Mouse (Mus musculus) gastrocnemius, adult 2 months (tissue): ENCODE results near the gene Phf21b. TPM values are rescaled to one million over a fixed set of nuclear protein-coding genes. Genes with fewer than 3 reads are reported as not detected.

Experiments
- DNase-seq: peaks from one replicate; pipeline ENCODE4 v3.0.0; 2022
- H3K27ac ChIP-seq: fragments of 200-600 bp; 2 replicates; pipeline ENCODE4 v1.8.1; 2022; ENCODE audit warnings: mild to moderate bottlenecking
- H3K4me3 ChIP-seq: fragments of 200-600 bp; 2 replicates; pipeline ENCODE4 v1.8.1; 2022; ENCODE audit warnings: mild to moderate bottlenecking, moderate library complexity
- CTCF ChIP-seq: fragments of 200-600 bp; IDR thresholded peaks from 2 replicates; pipeline ENCODE4 v1.8.1; 2022; ENCODE audit warnings: antibody characterized with exemption, mild to moderate bottlenecking, moderate library complexity
- intact Hi-C: fragments of 180-260 bp; cut with DNase I; formaldehyde crosslinking; loops from one replicate; pipeline ENCODE4 v1.15.1; 2025
- total RNA-seq, 2 experiments: library from RNA; stranded (reverse); gene quantifications; 2 replicates each; pipeline ENCODE4 v1.2.3; 2021

The Phf21b gene
- total RNA-seq, 2 experiments from 2014 or later: 0.39 to 0.41 TPM

GRCm38 (mm10) chr15:84840560-84840959, 15.3 kb downstream of the Phf21b start:
- TF ChIP-seq CTCF: no peak
- intact Hi-C loops: no loop called here
- DNase-seq: no peak
- H3K27ac ChIP-seq: no peak overlapping the region
- no peak overlapping the region for H3K4me3 ChIP-seq

- TF ChIP-seq CTCF: no peak
- no peak overlapping the region for H3K4me3 ChIP-seq
- intact Hi-C loops: no loop called here
- H3K27ac ChIP-seq: no peak overlapping the region
- DNase-seq: no peak
Observed at GRCm38 (mm10) chr15:84839521-84839920, 16.3 kb downstream of the Phf21b start.

GRCm38 (mm10) chr15:84837896-84838295, 18.0 kb downstream of the Phf21b start:
- no peak for TF ChIP-seq CTCF
- intact Hi-C loops: no loop called here
- Histone ChIP-seq H3K27ac (no peak overlapping the region), H3K4me3 (no peak overlapping the region)
- no peak for DNase-seq

GRCm38 (mm10) chr15:84829416-84829815, 26.4 kb downstream of the Phf21b start:
- Histone ChIP-seq H3K4me3 (no peak overlapping the region), H3K27ac (no peak overlapping the region)
- intact Hi-C loops: no loop called here
- peak; percentile 85 for DNase-seq
- TF ChIP-seq CTCF: peak; percentile 29; the same call in 1 of the 2 replicates

- no peak for TF ChIP-seq CTCF
- Histone ChIP-seq H3K4me3 (no peak overlapping the region), H3K27ac (no peak overlapping the region)
- intact Hi-C loops: no loop called here
- DNase-seq: no peak
Observed at GRCm38 (mm10) chr15:84828603-84829002, 27.2 kb downstream of the Phf21b start.

- no peak overlapping the region for H3K27ac ChIP-seq
- TF ChIP-seq CTCF: no peak
- intact Hi-C loops: no loop called here
- no peak overlapping the region for H3K4me3 ChIP-seq
- DNase-seq: no peak
Observed at GRCm38 (mm10) chr15:84823086-84823485, 32.8 kb downstream of the Phf21b start.

- intact Hi-C loops: no loop called here
- TF ChIP-seq CTCF: no peak
- no peak overlapping the region for H3K4me3 ChIP-seq
- H3K27ac ChIP-seq: no peak overlapping the region
- no peak for DNase-seq
Observed at GRCm38 (mm10) chr15:84820811-84821210, 35.0 kb downstream of the Phf21b start.

- H3K4me3 ChIP-seq: no peak overlapping the region
- H3K27ac ChIP-seq: no peak overlapping the region
- intact Hi-C loops: no loop called here
- DNase-seq: no peak
- TF ChIP-seq CTCF: no peak
Observed at GRCm38 (mm10) chr15:84818284-84818683, 37.6 kb downstream of the Phf21b start.

GRCm38 (mm10) chr15:84817589-84817988, 38.3 kb downstream of the Phf21b start:
- Histone ChIP-seq H3K27ac (no peak overlapping the region), H3K4me3 (no peak overlapping the region)
- no peak for TF ChIP-seq CTCF
- DNase-seq: no peak
- intact Hi-C loops: no loop called here

GRCm38 (mm10) chr15:84815171-84815570, 40.7 kb downstream of the Phf21b start:
- intact Hi-C loops: no loop called here
- DNase-seq: no peak
- H3K4me3 ChIP-seq: no peak overlapping the region
- no peak for TF ChIP-seq CTCF
- no peak overlapping the region for H3K27ac ChIP-seq

GRCm38 (mm10) chr15:84812831-84813357, 43.0 kb downstream of the Phf21b start:
- intact Hi-C loops: no loop called here
- no peak overlapping the region for H3K4me3 ChIP-seq

GRCm38 (mm10) chr15:84811126-84811525, 44.7 kb downstream of the Phf21b start:
- H3K27ac ChIP-seq: no peak overlapping the region
- no peak for TF ChIP-seq CTCF
- intact Hi-C loops: no loop called here
- no peak for DNase-seq
- H3K4me3 ChIP-seq: no peak overlapping the region

More at GRCm38 (mm10) chr15:84812831-84813357, 43.0 kb downstream of the Phf21b start:
- TF ChIP-seq CTCF: no peak
- H3K27ac ChIP-seq: no peak overlapping the region
- no peak for DNase-seq

- no peak for TF ChIP-seq CTCF
- intact Hi-C loops: no loop called here
- Histone ChIP-seq H3K4me3 (no peak overlapping the region), H3K27ac (no peak overlapping the region)
- no peak for DNase-seq
Observed at GRCm38 (mm10) chr15:84809275-84809952, 46.4 kb downstream of the Phf21b start.

GRCm38 (mm10) chr15:84803685-84804084, 52.2 kb downstream of the Phf21b start:
- TF ChIP-seq CTCF: peak; percentile 83
- peak; percentile 73 for DNase-seq
- H3K27ac ChIP-seq: no peak overlapping the region
- H3K4me3 ChIP-seq: no peak overlapping the region
- intact Hi-C loops: loop anchor here (1.0 kb wide), 1 partner anchor 88 kb away; no protein-coding TSS in a partner anchor
